Mouse (Mus musculus) urinary bladder, postnatal 4 days (tissue): ENCODE results near the gene Dapk3.

ENCODE experiments used
- DNase-seq, 2 experiments: peaks; one replicate each; pipeline ENCODE4 v3.0.0; 2021 to 2022; ENCODE audit warnings: low spot score in 2 of 2

Gene Dapk3

GRCm38 (mm10) chr10:81182336-81183333 is at the start of gene Dapk3:
Dapk3 (plus strand) TSS chr10:81183005.
- peak; percentile 95 for DNase-seq

GRCm38 (mm10) chr10:81134181-81134587 is 48.6 kb upstream of the Dapk3 start:
- peak in 1 of 2 experiments; percentile 64 for DNase-seq

GRCm38 (mm10) chr10:81134966-81135681 is 47.7 kb upstream of the Dapk3 start, which contains the start of gene Zbtb7a:
Zbtb7a (plus strand) TSS chr10:81135220.
- DNase-seq: no peak

GRCm38 (mm10) chr10:81135831-81136705 is 46.7 kb upstream of the Dapk3 start:
- DNase-seq: peak; percentile 76 to 77

- peak; percentile 74 to 75 for DNase-seq
Observed at GRCm38 (mm10) chr10:81136706-81137231, 46.0 kb upstream of the Dapk3 start.

- peak; percentile 99 to 100 for DNase-seq
Observed at GRCm38 (mm10) chr10:81137252-81138130, 45.3 kb upstream of the Dapk3 start.

GRCm38 (mm10) chr10:81138131-81138782 is 44.5 kb upstream of the Dapk3 start:
- DNase-seq: no peak

GRCm38 (mm10) chr10:81138821-81139528 is 43.8 kb upstream of the Dapk3 start:
- no peak for DNase-seq

GRCm38 (mm10) chr10:81139529-81139846 is 43.3 kb upstream of the Dapk3 start:
- DNase-seq: no peak

GRCm38 (mm10) chr10:81140005-81140404 is 42.8 kb upstream of the Dapk3 start:
- DNase-seq: no peak

GRCm38 (mm10) chr10:81140717-81141454 is 41.9 kb upstream of the Dapk3 start:
- DNase-seq: no peak

- no peak for DNase-seq
Observed at GRCm38 (mm10) chr10:81141455-81142210, 41.2 kb upstream of the Dapk3 start.

- no peak for DNase-seq
Observed at GRCm38 (mm10) chr10:81142551-81142981, 40.2 kb upstream of the Dapk3 start.

- DNase-seq: no peak
Observed at GRCm38 (mm10) chr10:81143157-81143633, 39.6 kb upstream of the Dapk3 start.

GRCm38 (mm10) chr10:81143845-81144437 is 38.9 kb upstream of the Dapk3 start:
- DNase-seq: no peak

- no peak for DNase-seq
Observed at GRCm38 (mm10) chr10:81144667-81145066, 38.1 kb upstream of the Dapk3 start.

GRCm38 (mm10) chr10:81145307-81145706 is 37.5 kb upstream of the Dapk3 start:
- no peak for DNase-seq
